Mouse (Mus musculus) layer of hippocampus, adult 18-20 months (tissue): ENCODE data around the gene H1fx. TPM values are rescaled to one million over a fixed set of nuclear protein-coding genes. Genes with fewer than 3 reads are reported as not detected.
"Not testable (repeated sequence)": the region's sequence is repeated elsewhere in the genome, so short reads cannot be mapped to it uniquely, and the experiment has no call there.

Source experiments
- DNase-seq, 2 experiments: peaks; one replicate each; pipeline ENCODE4 v3.0.0; 2022; ENCODE audit warnings: low spot score in 2 of 2
- microRNA-seq, 2 experiments: library from miRNA; unstranded; fragments of <30 nt; microRNA quantifications; one replicate each; pipeline ENCODE4 v1.2.0; 2021
- total RNA-seq, 2 experiments: library from RNA; stranded (reverse); gene quantifications; 2 replicates each; pipeline ENCODE4 v1.2.3; 2021

Gene H1fx
- total RNA-seq, 2 experiments from 2014 or later, result 68.5 to 69.6 TPM

DNA sequence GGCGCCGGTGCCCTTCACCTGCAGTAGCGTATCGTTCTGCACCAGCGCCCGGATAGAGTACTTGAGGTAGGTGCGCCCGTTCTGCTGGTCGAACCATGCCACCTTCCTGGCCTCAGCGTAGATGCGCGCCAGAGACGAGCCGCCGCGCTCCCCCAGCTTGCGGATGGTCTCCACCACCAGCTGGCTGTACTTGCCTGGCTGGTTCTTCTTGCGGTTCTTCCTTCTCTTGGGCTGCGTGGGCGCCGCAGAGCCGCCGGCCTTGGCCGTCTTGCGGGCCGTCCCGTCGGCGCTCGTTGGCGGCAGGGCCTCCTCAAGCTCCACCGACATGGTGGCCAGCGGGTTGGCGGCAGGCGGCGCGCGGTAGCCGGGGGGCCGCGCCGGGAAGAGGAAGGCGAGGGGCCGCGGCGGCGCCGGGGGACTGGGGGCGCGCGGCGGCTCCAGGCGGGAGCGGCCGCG lies 379 bp downstream of the H1fx start:
- DNase-seq, result peak in 1 of 2 experiments; percentile 42

DNA sequence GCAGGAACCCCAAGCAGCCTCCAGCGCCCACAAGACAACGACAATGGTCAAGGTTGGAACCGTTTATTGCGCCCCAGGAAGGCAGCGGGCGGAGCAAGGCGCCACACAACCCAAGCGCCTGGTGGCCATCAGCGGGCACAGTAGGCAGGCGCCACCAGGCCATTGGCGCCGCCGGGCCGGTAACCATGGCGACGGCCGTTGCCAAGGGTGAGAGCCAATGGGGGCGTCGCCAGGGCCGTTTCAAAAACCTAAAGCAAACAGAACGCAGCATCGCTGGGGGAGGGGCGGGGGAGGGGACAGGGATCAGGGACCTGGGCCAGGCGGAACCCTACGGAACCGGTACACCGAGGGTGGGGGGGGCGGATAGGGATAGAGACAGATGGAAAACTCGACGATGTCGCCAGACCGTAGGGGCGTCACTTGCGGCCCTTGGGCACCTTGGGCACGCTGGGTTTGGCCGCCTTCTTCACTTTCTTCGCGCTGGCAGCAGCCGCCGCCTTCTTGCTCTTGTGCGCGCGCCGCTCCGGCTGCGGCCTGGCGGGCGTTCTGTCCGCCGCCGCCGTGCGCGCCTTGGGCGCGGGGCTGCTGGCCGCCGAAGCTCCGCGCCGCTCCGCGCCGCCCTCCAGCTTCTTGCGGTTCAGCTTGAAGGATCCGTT lies 935 bp downstream of the H1fx start:
- peak; percentile 83 to 87 for DNase-seq

DNA sequence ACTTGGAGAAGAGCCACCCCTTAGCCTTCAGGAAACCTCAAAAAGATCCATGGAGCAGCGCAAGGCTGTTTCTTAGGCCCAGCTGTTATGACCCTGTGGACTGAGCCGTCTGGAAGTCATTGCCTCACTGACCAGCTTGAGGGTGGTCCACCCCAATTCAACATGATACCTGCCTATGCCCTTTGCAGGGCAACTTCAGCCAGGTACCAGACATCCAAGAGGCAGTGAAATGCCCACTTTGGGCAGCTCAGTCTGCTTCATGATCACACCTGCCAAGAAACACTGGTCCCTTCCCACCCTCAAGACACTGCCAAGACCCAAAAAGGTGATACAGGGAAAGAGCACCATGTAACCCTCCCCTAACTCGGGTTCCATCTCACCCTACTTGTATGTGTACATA lies 1.7 kb downstream of the H1fx start:
- no peak for DNase-seq

DNA sequence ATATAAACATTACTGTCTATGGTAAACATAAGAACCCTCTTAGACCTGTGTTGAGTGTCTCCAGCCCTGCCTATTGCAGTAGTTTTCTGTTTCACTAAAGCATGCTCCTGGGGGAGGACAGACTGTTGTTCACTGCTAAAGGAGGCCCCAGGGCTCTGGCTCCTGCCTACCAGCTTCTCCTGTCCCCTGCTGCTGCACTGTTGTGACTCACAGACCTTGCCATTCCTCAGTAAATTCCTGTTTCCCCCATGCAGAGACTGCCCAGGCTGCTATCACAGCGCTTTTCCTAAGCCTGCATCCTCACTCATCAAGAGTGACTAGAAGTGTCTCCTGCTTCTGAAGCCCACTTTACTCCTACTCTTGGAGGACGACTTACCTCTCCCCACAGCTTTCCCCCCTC lies 11.4 kb downstream of the H1fx start:
- no peak for DNase-seq

DNA sequence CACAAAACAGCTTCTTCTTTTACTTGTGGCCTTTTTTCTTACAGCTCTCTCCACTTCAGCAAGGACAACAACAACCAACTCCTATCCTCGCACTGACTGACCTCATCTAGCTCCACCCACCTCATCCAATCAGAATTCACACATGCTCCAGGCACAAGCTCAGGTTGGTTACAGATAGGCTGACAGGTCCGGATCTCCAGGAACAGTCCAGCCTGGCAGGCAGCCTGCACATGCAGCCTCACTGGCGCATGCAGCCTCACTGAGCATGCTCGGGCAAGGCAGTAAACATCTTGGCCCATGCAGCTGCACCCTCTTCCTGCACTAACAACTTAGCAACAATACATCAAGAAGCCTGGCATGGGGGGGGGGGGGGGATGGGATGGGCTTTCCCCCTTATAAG lies 19.0 kb downstream of the H1fx start:
- DNase-seq, result not testable (repeated sequence)

- DNase-seq, result no peak
Observed at GRCm38 (mm10) chr6:87942179-87942578, 39.3 kb downstream of the H1fx start.

DNA sequence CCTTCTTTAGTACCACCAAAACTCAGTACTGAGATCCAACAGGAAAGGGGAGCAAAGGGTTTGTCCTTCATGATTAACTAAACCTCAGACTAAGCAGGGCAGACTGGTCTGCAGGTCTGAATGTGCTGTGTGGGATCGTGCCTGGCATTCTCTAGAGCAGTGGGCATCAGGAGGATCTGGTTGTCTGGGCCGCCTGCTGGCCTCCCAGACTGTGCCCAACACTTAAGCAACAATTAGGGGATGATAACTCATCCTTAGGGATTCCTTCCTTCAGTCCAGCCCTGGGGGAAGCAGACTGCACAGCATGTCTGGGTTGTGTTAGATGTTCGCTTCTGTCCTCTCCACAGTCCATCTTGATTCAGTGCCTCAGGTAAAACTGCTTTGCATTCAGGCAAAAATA lies 42.5 kb downstream of the H1fx start:
- no peak for DNase-seq

GRCm38 (mm10) chr6:87937178-87937788 lies 44.2 kb downstream of the H1fx start:
- DNase-seq, result no peak

DNA sequence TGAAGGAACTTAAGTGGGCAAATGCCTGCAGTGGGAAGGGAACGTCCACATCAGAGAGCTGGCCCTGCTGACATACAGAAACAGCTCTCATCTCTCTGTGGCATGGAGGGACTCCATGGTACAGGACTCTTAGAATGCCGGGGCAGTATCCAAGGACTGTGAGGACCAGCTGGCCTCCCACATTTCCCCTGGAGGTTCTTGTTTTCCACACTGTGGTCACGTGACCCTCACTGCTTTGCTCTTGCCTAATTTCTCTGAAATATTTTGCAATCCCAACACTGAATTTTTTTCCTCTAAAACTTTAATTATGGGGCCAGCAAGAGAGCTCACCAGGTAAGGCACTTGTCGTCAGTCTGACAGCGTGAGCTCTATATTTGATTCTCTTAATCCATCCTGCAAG lies 46.4 kb downstream of the H1fx start:
- no peak for DNase-seq

Small RNA genes within 50 kb of the gene (microRNA-seq; reads per million reads assigned to microRNA genes)
- 0 reads per million in 2 experiments for gene Gm47286

Other genes with a start within 250 kb of the H1fx start
- gene Gp9, start 203.6 kb downstream of the H1fx start, total RNA-seq, result 1 to 10 TPM; 1.3 to 1.7 TPM
- gene Rab43, start 169.5 kb downstream of the H1fx start, total RNA-seq, result 10 to 100 TPM; 15.6 to 19.8 TPM
- 1 to 10 TPM; 1.9 to 3.9 TPM for gene Gm45140, start 145.8 kb downstream of the H1fx start, total RNA-seq
- 10 to 100 TPM; 24.1 to 25.0 TPM for gene Isy1, start 142.8 kb downstream of the H1fx start, total RNA-seq
- gene Cnbp, start 130.5 kb downstream of the H1fx start, total RNA-seq, result 100 to 1,000 TPM; 261 to 266 TPM
- gene Copg1, start 93.8 kb downstream of the H1fx start, total RNA-seq, result 100 to 1,000 TPM; 253 to 256 TPM
- gene Hmces, start 67.7 kb downstream of the H1fx start, total RNA-seq, result 10 to 100 TPM; 26.1 to 26.5 TPM
- gene Rab7, start 63.6 kb upstream of the H1fx start, total RNA-seq, result 100 to 1,000 TPM; 322 to 329 TPM
- gene Rpn1, start 102.8 kb upstream of the H1fx start, total RNA-seq, result 100 to 1,000 TPM; 169 to 184 TPM
- gene Gata2, start 212.3 kb upstream of the H1fx start, total RNA-seq, result 1 to 10 TPM; 5.0 to 5.9 TPM
- gene Dnajb8, start 240.6 kb upstream of the H1fx start, total RNA-seq, result not detected